Mouse (Mus musculus) hindbrain, embryonic 15.5 days (tissue): ENCODE data around the gene Mettl16. TPM values are rescaled to one million over a fixed set of nuclear protein-coding genes. Genes with fewer than 3 reads are reported as not detected.

Experiments
- ATAC-seq: fragments of 200-750 bp; cut with Nextera tagmentation; 2 replicates; pipeline ENCODE4 v1.8.0; 2017; ENCODE audit warnings: low read depth, moderate number of reproducible peaks, moderate TSS enrichment; ENCODE audit not compliant: low FRiP score
- H3K27ac ChIP-seq: fragments of 300-500 bp; sonication (generic); replicated peaks from 2 replicates; pipeline ENCODE4 v1.5.1; 2015; ENCODE audit warnings: mild to moderate bottlenecking, inconsistent platforms
- H3K27me3 ChIP-seq: fragments of 300-500 bp; sonication (generic); 2 replicates; pipeline ENCODE4 v1.6.1; 2015; ENCODE audit warnings: control low read depth, inconsistent platforms
- H3K36me3 ChIP-seq: fragments of 300-500 bp; sonication (generic); 2 replicates; pipeline ENCODE4 v1.6.1; 2015; ENCODE audit warnings: control low read depth, inconsistent platforms
- H3K4me1 ChIP-seq: fragments of 300-500 bp; sonication (generic); replicated peaks from 2 replicates; pipeline ENCODE4 v1.6.1; 2015; ENCODE audit warnings: control low read depth, inconsistent platforms
- H3K4me2 ChIP-seq: fragments of 300-500 bp; sonication (generic); 2 replicates; pipeline ENCODE4 v1.6.1; 2015; ENCODE audit warnings: moderate library complexity, mild to moderate bottlenecking, inconsistent platforms
- H3K4me3 ChIP-seq: fragments of 300-500 bp; sonication (generic); 2 replicates; pipeline ENCODE4 v1.5.1; 2015; ENCODE audit warnings: mild to moderate bottlenecking, inconsistent platforms
- H3K9ac ChIP-seq: fragments of 300-500 bp; sonication (generic); 2 replicates; pipeline ENCODE4 v1.6.1; 2015; ENCODE audit warnings: inconsistent platforms
- H3K9me3 ChIP-seq: fragments of 300-500 bp; sonication (generic); 2 replicates; pipeline ENCODE4 v1.6.1; 2016; ENCODE audit warnings: control low read depth, inconsistent platforms
- WGBS: fragments of 180-500 bp; shearing (Covaris S2); methylation state at CpG from one replicate; pipeline ENCODE4 v1.1.7; 2015; 5-methylcytosine and 5-hydroxymethylcytosine counted together
- polyA plus RNA-seq: library from polyadenylated mRNA; unstranded; fragments of >200 nt; fragmentation: Nextera tagmentation; extraction: Ambion mirVana; gene quantifications from 2 replicates; pipeline ENCODE4 v1.2.1, GENCODE M21; 2015

Gene Mettl16
- polyA plus RNA-seq, 1 experiment from 2014 or later, result 53.5 TPM

DNA sequence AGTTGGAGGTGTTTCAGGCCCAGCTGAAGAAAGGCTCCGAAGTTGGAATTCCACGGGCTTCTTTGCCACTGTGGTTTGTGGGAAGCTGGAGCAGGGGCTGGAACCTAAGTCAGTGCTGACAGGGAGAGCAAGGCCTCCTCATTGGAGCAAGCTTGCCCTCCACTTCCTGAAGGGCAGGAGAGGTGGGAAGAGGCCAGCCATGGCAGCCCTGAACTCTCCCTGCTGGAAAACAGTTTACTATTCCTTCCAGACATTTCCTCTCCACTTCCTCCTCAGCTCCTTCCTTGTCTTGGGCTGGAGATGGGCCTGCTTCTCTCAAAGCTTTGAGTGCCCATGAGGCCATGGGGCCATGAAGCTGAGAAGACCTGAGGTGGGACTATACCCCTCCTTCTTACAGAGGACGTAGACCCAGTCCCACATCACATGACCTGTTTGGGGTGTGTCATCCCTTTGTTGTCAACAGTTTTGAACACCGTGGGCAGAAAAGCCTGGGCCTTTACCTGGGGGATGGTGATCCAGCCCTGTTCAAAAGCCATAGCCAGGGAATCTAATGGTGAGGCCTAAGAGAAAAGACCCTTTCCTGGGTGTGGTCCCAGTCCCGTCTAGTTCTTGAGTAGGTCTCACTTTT is 64.1 kb downstream of the Mettl16 start:
- ATAC-seq, result no peak
- no peak overlapping the region for H3K4me3 ChIP-seq
- H3K9ac ChIP-seq, result peak overlapping the region; percentile 18; the same call in 1 of the 2 replicates
- 59% methylated on average over 5 of the region's 5 CpGs for WGBS
- no peaks in the 10 kb centered on the region for H3K27me3 ChIP-seq
- H3K4me1 ChIP-seq, result peaks cover 66% of the 10 kb centered on the region
- H3K9me3 ChIP-seq, result no peaks in the 10 kb centered on the region
- H3K36me3 ChIP-seq, result no peaks in the 10 kb centered on the region
- H3K27ac ChIP-seq, result 0 out of 2 replicates have a peak overlapping the region, but pooled peaks have one; percentile 13
- H3K4me2 ChIP-seq, result no peak overlapping the region

DNA sequence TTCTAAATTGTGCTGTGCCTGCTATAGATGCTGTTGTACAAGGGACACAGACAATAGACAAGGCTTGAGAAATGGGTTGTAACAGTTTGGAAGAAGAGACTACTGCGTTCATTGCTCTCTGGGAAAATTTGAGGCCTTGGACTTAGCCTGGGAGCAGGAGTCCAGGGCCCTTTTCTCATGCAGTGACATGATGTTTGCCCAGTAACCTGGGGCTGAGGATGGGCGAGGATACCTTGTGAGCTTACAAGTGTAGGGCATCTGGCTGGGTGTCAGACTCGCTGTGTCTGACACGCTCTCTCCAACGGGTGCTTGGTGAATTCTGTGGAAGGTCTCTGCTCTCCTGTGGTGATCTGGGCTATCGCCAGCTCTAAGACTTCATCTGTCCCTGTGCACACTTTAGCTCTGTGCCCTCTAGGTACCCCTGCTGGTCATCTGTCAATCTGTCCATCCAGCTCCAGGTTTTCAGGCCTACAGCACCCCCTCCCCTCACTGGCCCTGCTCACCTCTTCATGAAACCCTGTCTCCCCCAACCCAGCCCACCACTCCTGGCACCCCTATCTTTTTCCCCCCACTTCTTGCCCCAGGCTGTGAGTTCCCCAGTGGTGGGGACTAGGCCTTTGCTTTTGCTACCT is 65.1 kb downstream of the Mettl16 start:
- Histone ChIP-seq H3K9me3 (no peaks in the 10 kb centered on the region), H3K4me1 (peaks cover 66% of the 10 kb centered on the region), H3K27me3 (no peaks in the 10 kb centered on the region), H3K27ac (no peak overlapping the region), H3K36me3 (no peaks in the 10 kb centered on the region), H3K9ac (no peak overlapping the region), H3K4me2 (no peak overlapping the region), H3K4me3 (no peak overlapping the region)
- 71% methylated on average over 6 of the region's 6 CpGs for WGBS
- no peak for ATAC-seq

DNA sequence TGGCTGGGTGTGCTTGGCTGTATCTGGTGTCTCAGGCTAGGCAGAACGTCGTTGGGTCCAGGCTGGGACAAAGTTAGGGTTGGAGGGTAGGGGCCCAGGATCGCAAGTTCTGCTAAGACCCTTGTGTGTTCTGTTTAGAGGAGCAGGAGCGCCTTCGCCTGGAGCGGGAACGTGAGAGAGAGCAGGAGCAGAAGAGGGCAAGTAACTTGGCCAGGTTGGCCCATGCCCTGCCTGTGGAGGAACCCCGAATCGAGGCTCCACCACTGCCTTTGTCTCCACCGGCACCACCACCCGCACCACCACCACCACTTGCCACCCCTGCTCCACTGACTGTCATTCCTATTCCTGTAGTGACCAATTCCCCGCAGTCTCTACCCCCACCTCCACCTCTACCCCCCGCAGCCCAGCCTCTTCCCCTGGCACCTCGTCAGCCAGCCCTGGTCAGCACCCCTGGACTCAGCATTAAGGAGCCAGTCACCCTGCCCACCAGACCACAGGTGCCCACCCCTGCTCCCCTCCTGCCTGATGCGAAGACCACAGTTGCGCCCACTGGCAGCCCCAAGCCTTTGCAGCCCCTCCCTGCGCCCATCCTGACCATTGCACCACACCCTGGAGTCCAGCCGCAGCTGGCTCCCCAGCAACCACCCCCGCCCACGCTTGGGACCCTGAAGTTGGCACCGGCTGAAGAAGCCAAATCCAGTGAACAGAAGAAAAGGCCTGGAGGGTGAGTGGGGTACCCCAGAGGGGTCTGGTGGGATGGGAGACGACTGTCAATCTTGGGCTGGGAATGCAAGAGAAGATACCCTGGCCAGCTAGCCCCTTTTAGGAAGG is 65.8 kb downstream of the Mettl16 start:
- no peak for ATAC-seq
- Histone ChIP-seq H3K9me3 (no peaks in the 10 kb centered on the region), H3K4me2 (no peak overlapping the region), H3K9ac (no peak overlapping the region; the same call in 1 of the 2 replicates), H3K4me3 (no peak overlapping the region), H3K36me3 (no peaks in the 10 kb centered on the region), H3K27me3 (no peaks in the 10 kb centered on the region), H3K4me1 (peaks cover 66% of the 10 kb centered on the region), H3K27ac (no peak overlapping the region)
- WGBS, result 88% methylated on average over 22 of the region's 22 CpGs

DNA sequence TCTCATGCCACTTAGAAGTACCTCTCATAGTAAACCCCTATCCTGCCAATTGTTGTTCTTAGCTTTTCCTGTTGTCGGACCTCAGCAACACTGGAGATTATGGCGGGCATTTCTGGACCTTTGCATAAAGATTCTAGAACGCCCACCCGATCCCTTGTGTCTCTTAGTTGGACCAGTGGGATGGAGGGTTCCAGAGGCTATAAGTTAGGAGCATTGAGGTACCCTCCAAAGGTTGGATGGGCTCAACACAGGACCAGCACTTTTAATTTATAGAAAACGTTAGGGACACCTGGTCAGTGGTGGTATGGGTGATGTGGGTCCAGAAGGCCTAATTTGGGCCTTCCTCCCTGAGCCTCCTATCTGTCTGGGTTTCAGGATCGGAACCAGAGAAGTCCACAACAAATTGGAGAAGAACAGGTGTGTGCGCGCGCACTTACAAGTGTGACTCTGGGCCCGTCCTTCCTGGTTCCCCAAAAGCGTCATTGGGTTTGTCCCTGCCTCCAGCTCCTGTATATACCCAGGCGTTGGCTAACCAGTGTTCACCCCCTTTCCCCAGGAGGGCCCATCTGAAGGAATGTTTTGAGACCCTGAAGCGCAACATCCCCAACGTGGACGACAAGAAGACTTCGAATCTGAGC is 66.5 kb downstream of the Mettl16 start:
- Histone ChIP-seq H3K4me3 (peak overlapping the region; percentile 51), H3K27ac (peak overlapping the region; percentile 88), H3K36me3 (peaks cover 3% of the 10 kb centered on the region), H3K27me3 (no peaks in the 10 kb centered on the region), H3K4me2 (peak overlapping the region; percentile 90), H3K9ac (peak overlapping the region; percentile 53), H3K9me3 (no peaks in the 10 kb centered on the region), H3K4me1 (peaks cover 66% of the 10 kb centered on the region)
- 49% methylated on average over 16 of the region's 16 CpGs for WGBS
- no peak for ATAC-seq

DNA sequence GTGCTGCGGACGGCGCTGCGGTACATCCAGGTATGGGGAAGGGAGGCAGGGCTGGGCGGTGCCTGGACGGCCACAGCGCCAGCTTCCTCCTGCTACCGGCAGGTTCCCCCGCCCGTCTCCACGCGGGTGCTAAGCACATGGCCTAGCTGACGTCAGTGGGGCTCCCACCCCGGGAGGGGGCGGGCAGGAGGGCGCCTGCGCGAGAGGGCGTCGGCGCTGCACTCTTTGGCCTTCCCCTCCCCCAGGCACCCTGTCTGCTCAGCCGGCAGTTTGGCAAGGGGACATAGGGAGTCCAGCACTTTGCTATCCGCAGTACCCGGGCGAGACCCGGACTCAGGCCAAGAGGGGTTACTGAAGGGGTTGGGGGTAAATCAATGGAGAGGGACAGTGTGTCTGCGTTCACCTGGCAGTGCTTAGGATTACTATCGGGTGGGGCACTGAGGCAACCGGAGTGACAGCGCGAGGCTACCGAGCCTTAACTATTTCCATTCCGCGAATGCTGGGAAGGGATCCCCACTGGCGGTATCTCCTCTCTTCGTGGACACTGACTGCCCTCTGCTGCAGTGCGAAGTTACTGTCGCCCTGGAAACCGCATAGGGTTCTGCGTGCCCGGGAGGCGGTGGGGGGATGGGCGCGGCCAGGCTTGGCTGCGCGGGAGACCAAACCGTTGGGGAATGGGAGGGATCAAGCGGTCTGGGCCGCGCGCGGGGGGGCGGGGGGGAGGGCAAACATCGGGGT is 67.2 kb downstream of the Mettl16 start:
- Histone ChIP-seq H3K9me3 (no peaks in the 10 kb centered on the region), H3K36me3 (peaks cover 8% of the 10 kb centered on the region), H3K4me1 (peaks cover 64% of the 10 kb centered on the region), H3K4me3 (peak overlapping the region; percentile 51), H3K27me3 (no peaks in the 10 kb centered on the region), H3K27ac (peak overlapping the region; percentile 88), H3K9ac (peak overlapping the region; percentile 53), H3K4me2 (peak overlapping the region; percentile 90)
- peak; percentile 67 for ATAC-seq
- under 1% methylated on average over 52 of the region's 54 CpGs for WGBS

DNA sequence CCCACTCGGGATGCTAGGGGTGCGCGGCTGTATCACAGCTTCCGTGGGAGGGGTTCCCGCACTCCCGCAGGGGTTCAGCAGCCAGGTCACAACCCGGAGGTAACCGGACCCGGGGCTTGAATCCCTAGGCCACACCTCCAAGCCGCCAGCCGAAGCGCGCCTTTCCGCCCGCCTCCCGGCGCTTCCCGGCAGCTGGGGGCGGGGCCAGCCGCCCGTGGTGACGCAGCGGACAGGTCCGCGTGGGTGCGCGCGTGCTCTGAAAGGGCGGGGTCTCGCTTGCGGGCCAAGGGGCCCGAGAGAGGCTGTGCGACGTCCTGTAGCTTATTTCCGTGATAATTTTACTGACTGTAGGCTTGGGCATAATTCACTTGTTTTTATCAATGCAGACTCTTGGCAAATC is 67.8 kb downstream of the Mettl16 start:
- H3K4me1 ChIP-seq, result peaks cover 62% of the 10 kb centered on the region

DNA sequence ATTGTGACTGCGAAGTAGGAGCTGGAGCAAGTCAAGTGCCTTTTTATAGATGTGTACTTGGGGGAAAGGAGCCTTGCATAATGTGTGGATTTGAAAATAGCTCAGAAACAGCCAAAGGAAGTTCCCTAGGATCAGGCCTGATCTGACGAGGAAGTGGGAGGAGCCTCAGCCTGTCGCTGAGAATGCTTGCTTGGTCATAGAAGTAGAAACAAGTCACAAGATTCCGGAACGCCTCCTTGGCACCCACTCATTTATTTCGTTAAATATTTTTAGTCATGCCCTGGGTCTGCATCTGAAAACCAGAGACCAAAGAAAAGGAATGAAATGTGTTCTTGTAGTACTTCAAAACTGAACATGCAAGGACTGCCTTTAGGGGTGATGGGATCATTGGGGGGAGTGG is 68.3 kb downstream of the Mettl16 start:
- H3K4me1 ChIP-seq, result peaks cover 57% of the 10 kb centered on the region
- no peaks in the 10 kb centered on the region for H3K27me3 ChIP-seq
- WGBS, result 46% methylated on average over 6 of the region's 6 CpGs
- peak overlapping the region; percentile 88 for H3K27ac ChIP-seq
- ATAC-seq, result no peak
- H3K36me3 ChIP-seq, result peaks cover 10% of the 10 kb centered on the region
- H3K4me2 ChIP-seq, result peak overlapping the region; percentile 90
- peak overlapping the region; percentile 53; the same call in 1 of the 2 replicates for H3K9ac ChIP-seq
- no peaks in the 10 kb centered on the region for H3K9me3 ChIP-seq
- H3K4me3 ChIP-seq, result peak overlapping the region; percentile 51; the same call in 1 of the 2 replicates

More for the DNA sequence above, 67.8 kb downstream of the Mettl16 start:
- WGBS, result 1% methylated on average over 35 of the region's 35 CpGs
- H3K9ac ChIP-seq, result peak overlapping the region; percentile 53
- ATAC-seq, result peak; percentile 71
- peak overlapping the region; percentile 88 for H3K27ac ChIP-seq
- peaks cover 8% of the 10 kb centered on the region for H3K36me3 ChIP-seq
- peak overlapping the region; percentile 51 for H3K4me3 ChIP-seq
- no peaks in the 10 kb centered on the region for H3K27me3 ChIP-seq
- H3K9me3 ChIP-seq, result no peaks in the 10 kb centered on the region
- peak overlapping the region; percentile 90 for H3K4me2 ChIP-seq

DNA sequence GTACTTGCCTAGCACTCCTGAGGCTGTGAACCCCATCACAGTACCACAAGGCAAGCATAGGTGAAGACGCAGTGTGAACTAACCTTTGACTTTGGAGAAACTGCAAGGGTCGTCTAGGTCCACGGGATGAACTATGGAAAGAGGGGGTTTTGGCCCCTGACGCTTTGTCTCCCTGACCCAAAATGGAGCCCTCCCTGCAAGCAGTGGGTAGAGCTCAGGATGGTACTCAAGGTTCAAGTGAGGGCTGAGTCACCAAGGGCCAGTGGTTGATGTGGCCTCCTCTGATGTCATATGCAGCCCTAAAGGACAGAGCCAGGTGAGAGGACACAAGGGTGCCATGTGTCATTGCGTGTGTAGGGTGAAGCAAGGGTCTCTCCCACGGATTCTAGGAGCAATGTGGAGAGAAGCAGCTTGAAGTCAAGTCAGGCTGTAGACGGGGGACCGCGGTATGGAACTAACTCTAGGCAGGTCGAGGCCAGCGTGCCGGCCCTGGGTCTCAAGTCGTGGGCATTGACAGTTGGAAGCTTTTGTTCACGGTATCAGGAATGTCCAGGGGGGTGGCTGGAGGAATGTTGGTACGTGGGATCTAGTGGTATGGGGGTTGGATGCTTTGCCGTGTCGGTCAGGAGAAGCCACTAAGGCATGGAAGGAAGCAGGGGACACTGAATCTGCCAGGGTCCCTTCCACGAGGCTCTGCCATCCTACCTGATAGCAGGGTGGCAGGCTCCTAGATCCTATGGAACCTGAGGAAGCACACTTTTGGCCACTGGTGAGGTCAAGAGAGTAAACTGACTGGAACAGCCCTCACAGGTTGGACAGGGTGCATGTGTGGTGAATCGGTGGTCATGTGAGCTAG is 69.5 kb downstream of the Mettl16 start:
- peaks cover 46% of the 10 kb centered on the region for H3K4me1 ChIP-seq
- H3K36me3 ChIP-seq, result peaks cover 14% of the 10 kb centered on the region
- ATAC-seq, result no peak
- H3K4me2 ChIP-seq, result no peak overlapping the region
- WGBS, result 90% methylated on average over 19 of the region's 19 CpGs
- no peak overlapping the region for H3K27ac ChIP-seq
- H3K4me3 ChIP-seq, result no peak overlapping the region
- no peak overlapping the region for H3K9ac ChIP-seq
- H3K27me3 ChIP-seq, result no peaks in the 10 kb centered on the region
- H3K9me3 ChIP-seq, result no peaks in the 10 kb centered on the region

DNA sequence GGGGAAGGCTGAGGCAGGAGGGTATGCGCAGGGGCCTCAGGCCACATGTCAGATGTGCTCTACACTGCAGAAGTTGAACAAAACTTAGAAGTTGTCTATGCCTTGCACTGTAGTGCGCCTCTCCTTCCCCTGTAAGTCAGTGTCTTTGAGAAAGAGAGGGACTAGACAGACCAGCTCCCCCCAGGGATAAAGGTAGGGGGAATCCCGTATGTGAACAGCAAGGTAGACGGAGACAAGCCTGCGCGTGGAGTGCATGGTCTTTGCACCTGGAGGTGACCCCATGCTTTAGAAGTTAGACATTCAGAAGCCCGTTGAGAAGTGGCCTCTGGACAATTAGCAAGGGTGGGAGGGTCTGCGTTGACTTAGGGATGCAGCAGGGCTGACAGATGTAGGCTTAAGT is 70.1 kb downstream of the Mettl16 start:
- WGBS, result 90% methylated on average over 8 of the region's 8 CpGs
- Histone ChIP-seq H3K9ac (no peak overlapping the region), H3K27ac (no peak overlapping the region), H3K36me3 (peaks cover 17% of the 10 kb centered on the region), H3K4me2 (no peak overlapping the region), H3K4me1 (peaks cover 42% of the 10 kb centered on the region), H3K4me3 (no peak overlapping the region), H3K9me3 (no peaks in the 10 kb centered on the region), H3K27me3 (no peaks in the 10 kb centered on the region)
- ATAC-seq, result no peak

DNA sequence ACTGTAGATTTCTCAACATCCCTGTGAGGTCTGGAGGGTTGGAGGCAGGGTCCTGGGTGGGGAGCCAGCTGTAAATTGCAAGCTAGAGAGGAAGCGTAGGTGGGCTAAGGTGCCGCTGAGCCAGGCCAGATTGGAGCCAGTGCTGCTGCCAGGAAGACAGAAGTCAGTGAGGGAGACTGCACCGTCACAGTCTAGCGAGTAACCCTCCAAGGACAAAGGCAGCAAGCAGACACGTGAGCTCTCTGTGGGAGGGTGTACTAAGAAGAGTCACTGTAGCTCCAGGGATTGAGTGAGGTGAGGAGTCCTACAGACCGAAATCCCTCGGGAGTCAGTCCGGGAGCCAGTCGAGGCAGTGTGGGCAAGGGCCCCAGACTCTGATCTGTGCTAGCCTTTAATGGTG is 70.7 kb downstream of the Mettl16 start:
- Histone ChIP-seq H3K9me3 (no peaks in the 10 kb centered on the region), H3K36me3 (peaks cover 19% of the 10 kb centered on the region), H3K4me1 (peaks cover 38% of the 10 kb centered on the region), H3K4me3 (no peak overlapping the region), H3K27ac (no peak overlapping the region), H3K27me3 (no peaks in the 10 kb centered on the region), H3K4me2 (no peak overlapping the region), H3K9ac (no peak overlapping the region)
- WGBS, result 67% methylated on average over 9 of the region's 9 CpGs
- no peak for ATAC-seq
